Mouse (Mus musculus) frontal cortex, postnatal 10 days (tissue): ENCODE measurements around the gene Tiam1.

Experiments
- DNase-seq, 2 experiments: peaks; one replicate each; pipeline ENCODE4 v3.0.0; 2022; ENCODE audit warnings: low spot score in 2 of 2, mixed read lengths in 1 of 2

Tiam1 gene

DNA sequence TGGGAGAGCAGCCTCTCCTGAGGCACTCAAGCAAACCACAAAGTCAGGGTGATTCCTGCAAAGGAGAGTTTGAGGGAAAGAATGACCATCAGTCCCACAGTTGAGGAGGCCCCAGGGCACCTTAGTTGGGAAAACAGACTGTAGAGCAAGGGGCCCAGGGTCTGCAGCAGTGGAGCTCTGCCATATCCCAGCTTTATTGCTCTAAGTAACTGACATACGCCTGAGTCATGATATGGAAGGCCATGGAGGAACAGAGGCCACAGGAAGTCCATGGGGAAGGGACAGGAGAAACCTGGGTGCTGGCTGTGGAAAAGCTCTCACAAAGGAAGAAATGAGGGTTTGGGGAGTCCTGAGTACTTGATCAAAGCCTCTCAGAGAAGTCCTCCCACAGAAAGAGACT, 189.5 kb downstream of the Tiam1 start:
- no peak for DNase-seq

DNA sequence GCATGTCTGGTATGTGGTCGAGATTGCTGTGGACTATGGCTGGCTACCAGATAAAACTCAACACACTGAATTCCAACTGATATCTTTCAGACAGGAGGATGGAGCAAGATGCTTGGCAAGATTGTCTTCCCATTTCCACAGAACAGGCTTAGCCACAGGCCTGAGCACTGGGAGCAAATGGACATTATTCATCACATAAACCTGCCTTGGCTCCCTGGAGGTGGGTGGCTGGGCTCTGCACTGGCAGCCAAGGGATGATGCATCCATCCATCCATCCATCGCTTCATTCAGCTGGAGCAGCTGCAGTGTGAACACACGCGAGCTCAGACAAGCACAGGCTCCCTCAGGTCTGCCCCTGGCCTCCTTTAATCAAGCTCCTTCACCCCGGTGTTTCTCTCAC, 190.7 kb downstream of the Tiam1 start:
- DNase-seq = no peak

DNA sequence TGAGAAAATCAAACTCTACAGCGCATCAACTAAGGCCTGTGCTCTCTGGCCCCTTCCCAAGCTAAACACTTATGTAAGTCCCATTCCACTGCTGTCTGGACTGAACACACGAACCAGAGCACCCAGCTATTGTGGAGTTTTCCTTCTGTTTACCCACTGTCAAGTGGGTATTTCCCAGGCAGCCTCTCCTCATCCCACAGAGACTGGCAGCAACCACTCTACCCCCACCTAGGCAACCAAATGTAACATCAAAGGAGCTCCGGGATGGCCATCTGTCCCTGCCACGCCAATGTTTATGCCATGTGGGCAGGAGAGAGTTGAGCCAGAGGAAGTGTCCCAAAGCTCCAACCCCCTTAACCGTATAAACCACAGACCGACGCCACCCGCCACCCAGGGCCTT, 192.8 kb downstream of the Tiam1 start:
- DNase-seq = no peak

DNA sequence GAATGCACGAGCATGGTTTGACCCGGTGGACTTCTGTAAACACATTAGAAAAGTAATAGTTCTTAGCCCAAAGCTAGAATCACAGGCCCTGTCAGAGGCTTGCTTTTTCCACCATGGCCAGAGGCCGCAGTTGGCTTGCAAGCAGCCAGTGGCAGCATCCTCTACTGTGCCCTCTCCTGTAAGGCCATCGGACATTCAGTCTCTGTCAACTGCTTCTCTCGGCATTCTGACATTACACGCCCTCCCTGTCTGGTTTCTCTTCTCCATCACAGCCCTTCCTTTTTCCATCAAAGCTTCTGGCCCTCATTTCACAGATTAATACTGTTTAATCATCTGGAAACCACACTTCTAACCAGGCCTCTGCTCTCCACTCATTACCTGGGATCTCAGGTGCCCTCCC, 193.3 kb downstream of the Tiam1 start:
- no peak for DNase-seq

DNA sequence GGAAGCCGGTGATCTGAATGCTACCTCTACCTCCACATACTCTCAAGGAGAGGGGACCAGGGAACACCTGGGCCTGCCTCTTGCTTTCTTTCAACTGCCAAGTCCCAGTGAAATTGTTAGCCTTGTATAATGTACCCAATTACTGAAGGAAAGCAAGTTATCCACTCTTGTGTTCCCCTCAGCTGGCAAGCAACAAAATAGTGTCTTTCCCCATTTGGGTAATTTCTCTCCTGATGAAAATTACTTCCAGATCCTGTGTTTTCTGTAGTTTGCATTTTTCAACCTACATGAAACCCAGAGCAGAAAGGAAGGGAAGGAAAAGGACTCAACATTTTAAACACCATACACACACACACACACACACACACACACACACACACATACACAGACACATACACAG, 195.5 kb downstream of the Tiam1 start:
- no peak for DNase-seq

DNA sequence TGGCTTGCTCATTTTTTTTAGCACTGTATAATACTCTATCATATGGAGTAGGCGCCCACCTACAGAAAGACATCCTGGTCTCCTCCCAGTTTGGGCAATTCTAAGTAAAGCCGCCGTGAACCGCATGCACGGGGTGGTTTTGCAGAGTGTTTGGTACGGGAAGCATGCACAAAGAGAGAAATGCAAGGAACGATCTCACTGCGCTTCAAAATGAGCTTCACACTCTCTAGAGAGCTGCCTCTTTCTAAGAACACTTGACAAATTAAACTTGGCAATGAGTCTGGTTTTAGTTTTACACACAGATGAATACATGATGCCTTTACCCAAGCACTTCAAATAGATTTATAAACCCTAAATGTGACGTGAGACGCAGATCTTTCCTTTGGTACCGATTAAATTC, 196.8 kb downstream of the Tiam1 start:
- no peak for DNase-seq

DNA sequence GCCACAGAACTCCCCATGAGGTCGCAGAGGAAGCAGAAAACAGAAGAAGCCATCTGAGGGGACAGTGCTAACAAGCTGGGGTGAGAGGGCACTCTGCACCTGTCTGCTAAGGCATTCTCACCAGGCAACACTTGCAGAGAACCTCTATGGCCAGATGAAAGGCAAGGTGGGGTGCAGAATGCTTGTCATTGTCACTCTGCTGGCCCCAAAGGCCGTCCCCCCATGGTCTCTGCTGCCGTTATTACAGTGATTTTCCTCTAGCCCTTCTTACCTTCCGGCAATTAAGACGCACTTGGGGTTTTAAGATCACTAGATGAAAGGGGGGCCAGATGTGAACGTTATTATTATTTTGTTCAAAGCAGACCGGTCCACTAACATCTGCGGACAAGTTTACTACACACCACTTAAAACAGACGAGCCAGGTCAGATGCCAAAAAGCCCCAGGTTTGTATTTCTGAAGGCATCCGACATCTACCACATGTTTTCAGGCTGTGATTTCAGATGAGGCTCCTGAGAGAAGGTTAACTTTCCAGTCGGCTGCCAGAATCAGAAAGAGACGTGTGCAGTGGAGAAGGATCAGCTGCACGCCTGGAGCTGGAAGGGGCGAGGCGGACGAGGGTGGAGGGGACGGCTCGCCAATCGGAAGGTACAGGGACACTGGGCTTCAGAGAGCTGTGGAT, 198.8 kb downstream of the Tiam1 start:
- DNase-seq = no peak

DNA sequence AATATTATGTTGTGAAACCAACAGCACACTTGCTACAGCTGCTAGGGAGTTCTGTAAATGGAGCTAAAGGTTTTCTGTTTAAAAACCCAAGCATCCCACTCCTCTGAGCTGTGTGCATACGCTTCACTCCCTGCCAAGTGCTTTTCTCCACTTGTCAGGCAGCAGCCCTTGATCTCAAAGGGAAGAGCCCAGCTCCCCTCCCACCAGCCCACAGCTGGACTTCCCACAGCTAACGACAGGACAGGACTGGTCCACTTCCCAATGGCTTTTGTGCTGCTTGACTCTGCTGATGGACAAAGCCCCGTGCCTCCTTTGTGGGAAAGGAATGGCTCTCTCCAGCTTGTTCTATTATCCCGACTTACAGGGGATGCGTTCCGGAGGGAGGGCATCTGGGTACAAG, 199.5 kb downstream of the Tiam1 start:
- DNase-seq = no peak

DNA sequence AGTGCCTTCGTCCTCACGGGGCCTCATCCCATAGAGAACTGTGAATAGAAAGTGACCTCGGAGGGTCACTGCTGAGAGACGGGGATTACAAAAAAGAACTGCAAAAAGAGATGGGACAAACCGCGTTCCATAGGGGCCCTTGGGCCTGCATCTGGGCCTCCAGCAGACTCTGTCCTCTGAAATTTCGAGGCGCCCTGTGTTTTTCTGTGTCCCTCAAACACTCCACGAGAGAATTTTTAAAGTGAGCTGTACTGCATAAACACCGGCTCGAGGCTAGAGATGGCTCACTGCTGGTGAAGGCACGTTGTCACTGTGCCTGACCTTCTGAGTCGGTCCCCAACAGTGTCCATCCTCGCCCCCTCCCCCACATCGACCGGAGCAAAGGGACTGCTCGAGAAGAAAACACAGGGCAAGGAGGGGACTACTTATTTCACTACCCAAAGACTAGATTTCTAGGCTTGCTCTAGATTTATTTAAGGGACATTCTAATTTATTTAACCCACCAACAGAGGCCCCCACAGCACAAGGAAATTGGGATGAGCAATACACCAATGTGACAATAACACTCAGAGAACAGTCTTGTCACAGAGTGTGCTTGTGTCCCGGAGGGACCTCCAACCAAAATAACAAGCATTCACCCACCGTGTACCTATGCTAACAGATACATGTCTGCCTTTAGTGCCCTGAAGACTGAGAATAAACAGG, 200.2 kb downstream of the Tiam1 start:
- no peak for DNase-seq

DNA sequence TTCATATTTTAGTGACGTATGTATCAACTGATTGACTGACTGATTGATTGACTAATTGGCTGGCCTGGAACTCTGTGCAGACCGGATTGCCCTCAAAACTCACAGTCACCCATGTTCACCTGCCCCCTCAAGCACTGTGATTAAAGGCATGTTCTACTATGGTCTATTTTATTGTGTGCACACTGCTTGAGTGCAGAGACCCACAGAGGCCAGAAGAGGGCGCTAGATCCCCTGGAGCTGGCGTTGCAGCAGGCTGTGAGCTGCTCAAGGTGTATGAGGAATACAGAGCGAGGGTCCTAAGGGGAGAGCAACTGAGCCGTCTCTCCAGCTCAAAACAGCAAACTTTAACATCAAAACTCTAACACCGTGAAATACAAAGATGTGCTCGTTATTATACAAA, 202.9 kb downstream of the Tiam1 start:
- no peak for DNase-seq

DNA sequence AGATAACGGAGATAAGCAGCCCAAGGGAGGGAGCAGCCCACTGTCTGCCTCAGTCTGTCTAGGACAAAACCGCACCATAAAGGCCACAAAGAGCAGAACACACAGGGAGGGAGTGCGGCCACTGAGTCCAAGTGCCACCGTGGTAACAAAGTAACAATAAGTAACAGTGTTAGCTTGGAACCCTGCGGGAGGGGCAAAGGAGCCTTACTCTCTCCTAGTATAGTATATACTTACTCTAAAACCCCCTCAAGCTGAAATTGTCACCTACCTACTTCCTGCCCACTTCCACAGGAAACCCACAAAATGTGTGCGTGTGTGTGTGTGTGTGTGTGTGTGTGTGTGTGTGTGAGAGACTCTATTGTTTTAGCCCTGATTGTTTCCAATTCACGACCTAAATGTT, 205.3 kb downstream of the Tiam1 start:
- no peak for DNase-seq

DNA sequence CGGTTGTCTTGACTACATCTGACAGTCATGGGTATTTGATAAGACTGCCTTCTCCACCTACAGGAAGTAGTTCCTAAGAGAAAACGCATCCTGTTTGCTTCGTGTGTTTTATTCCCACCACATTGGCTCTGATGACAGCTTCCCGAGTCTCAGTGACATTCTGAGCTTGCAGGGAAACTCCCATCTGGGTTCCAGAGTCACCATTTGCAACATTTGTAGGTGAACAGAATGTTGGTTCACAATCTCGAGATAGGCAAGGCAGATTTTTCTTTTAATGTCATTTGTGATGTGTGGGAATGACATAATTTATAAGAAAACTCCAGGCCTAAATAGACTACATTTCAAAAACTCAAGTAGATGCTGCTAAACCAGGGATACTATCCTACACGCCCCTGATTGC, 207.0 kb downstream of the Tiam1 start:
- DNase-seq = no peak

DNA sequence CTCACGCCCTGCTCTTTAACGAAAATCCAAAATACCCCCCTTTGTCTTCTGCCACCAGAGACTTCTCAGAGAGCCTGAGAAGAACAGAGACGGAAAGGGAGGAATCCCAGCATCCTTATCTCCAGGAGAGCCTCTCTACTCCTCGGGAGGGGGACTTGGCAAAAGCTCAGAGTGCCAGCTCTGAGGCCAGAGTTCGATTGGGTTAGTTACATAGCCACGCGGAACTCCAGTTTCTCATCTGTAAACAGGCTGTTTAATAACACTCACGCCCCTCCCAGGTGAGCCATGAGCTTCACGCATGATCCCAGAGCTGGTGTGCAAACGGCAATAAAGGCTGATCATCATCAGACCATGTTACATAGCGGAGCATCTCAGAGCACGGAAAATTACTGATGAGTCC, 208.2 kb downstream of the Tiam1 start:
- DNase-seq = no peak

DNA sequence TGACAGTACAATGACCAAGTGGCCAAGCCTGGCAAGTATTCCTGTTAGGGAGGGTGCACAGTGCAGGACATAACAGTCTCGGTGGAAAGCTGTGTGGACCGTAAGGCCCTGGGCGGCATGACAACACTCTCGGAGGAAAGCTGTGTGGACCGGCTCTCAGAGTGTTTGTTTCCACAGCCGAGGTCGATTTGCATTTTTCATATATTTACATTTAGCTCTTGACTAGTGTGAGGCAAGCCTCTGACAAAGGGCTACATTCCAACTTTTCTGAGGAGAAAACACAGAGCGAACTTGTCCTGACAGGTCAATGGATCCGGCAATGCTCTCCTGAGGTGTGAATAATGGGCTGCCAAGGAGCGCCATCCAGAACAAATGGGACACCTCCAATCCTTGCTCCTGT, 209.0 kb downstream of the Tiam1 start:
- DNase-seq = no peak

DNA sequence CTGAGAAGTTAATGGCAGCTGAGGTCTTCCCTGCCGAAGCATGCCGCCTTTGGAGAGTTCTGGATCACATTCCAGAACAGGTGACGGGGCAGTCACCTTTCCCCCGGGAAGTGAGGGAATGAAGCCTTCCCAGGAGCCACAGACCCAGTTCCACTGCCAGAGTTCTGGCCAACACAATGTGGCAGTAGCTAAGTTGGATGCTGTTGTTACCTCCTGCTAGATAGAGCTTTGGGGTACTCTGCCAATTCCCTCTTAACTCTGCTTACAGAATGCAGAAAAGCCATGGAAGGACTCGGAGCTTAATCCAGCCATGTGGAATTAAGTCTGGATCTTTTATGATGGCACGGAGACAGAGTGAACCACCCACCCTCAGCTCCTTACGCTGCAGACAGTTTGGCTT, 209.6 kb downstream of the Tiam1 start:
- no peak for DNase-seq

DNA sequence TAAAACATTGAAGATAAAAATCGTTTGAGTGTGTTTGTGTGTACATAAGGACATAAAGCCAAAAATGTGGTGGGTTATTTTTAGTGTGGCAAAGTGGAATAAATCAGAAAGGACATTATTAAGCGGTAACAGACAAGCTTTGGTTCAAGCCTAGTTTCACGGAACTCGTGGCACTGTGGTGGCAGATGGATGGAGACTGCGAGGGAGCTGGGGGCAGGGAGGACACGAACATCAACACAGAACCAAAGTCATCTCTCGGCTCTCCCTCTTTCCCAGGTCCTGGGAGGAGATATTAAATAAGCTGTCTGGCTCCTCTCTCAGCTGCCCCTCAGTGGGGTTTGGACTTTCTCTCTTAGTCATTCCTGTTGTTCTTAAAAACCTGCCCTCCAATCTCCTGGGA, 215.0 kb downstream of the Tiam1 start:
- DNase-seq = no peak

DNA sequence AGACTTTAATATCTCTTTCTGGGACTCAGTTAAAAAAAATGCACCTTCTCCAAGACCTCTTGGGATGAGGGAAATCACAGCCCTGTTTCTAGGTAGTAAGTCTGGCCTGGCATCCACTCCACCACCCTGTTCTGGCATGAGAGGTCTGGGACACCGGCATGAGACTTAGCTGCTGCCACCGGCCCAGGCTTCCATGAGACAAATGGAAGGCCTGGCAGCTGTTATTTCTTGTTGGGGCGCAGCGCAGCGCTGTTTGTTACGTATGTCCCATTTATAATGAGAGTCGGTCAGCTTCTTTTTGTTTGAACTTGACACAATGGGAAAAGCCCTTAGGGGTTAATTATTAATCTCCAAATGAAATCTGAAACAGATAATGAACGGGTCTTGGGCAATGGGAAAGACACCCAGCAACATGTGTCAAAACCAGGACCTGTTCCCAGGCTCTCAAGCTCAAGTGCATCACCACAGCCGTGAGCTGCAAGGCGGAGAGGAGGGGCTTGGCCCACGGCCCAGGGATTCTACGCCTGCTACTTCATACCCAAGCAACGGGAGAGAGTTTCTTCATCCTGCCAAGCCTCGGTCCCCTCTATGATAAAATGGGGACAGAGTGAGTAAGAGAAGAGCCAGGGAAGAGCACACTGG, 219.2 kb downstream of the Tiam1 start:
- DNase-seq = peak in 1 of 2 experiments; percentile 32

DNA sequence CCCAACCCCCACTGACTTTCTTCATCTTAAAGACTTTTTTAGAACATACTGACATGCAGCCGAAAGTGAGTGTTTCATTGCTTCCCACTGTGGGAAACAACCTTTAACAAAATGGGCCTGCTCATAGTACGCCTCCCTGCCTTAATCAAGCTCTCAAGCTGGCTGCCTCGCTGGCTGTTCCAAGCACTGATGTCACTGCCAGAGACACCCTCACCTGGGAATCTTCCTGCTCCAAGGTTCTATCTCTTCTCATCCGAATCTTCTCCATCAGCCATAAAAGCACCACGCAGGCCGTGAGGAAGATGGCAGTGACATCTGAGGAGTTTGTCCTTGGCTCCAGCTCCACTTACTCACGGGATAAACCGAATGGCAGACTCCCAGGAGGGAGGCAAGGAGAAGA, 220.3 kb downstream of the Tiam1 start:
- DNase-seq = no peak

DNA sequence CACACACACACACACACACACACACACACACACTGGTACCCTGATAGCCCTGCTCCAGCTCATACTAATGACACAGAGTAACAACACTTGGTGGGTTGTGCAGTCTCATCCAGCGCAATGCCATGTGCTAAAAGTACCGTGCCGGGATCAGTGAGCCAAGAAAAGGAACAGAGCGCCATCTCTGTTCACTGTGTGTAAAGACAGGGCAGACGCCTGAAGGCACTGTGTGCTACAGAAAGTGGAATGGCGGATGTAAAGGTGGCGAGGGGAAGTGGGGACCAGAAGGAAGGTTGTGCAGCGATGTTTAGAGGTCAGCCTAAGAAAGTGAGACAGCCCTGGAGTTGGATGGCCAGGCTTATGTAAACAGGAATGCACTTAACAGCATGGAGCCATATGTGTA, 221.1 kb downstream of the Tiam1 start:
- no peak for DNase-seq

DNA sequence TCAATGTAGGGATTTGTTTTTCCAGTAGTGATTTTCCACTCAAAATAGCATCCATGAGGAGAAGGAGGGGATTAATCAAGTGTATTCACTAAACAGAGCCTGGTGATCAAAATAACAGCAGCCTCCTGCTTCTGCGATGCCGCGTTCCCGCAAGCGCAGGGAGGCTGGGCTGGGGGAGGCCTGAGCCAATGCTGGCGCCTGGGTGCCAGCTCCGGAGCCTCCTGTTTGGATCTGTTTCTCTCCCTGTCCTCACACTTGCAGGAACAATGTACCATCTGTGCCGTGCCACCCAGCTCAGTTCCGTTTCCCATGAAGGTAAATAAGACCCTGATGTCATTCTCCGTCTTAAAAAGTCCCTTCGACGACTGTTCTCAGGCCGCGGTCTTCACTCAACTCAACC, 222.2 kb downstream of the Tiam1 start:
- DNase-seq = no peak

DNA sequence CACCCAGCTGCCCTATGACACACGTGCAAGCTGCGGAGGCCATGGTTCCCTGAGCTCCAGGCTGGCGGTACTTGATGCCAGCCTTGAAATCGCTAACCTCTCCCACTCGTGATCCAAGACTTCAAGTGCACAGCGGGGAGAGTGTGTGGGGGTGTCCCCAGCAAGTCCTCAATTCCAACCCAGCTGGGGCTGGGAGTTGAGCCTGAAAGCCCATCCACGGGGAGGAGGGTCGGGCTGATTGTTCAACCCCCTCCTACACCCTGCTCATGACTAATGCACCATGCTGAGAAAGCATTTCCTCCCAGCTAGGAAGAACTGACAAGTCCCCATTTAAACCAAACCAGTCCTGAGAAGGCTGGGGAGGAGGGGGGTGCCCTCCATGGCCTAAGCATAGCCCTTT, 223.2 kb downstream of the Tiam1 start:
- DNase-seq = no peak

DNA sequence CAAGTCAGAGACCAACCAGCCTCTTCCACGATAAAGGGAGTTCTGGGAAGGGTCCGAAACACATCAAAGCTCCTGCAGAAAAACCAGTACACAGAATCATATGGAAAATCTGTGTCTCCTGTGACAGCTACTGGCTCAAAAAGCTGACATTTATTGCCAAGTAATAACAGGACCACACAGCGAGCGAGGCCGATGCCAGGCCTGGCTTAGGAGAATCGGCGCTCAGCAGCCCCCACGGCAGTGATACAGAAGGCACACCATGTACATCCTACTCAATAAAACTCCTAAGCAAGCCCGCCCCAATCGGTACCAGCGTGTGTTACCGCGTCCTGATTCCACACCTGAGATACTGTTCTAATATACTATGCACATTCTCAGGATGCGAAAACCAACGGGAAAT, 226.2 kb downstream of the Tiam1 start:
- DNase-seq = no peak

DNA sequence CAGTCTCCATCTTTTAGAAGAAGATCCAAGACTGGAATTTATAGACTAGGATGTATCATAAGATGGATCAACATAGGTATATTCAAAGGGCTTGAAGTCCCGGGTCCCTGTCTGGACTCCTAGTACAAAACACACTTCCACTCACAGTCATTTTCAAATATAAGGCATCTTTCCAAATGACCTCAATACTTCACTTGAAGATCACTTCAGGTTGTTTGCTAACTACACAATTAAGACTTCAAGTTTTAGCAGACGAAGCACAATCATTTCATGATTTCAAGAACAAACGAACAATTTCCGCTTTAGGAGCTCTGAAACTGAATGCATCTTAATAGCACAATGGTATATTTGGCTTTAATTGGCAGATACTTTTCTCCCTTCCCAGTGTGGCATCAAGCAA, 228.6 kb downstream of the Tiam1 start:
- no peak for DNase-seq
